Mouse (Mus musculus) MN1 (cell line): ENCODE results near the gene Mok.

Experiments
- DNase-seq: peaks from one replicate; pipeline ENCODE4 v3.0.0-alpha.2; 2016; ENCODE audit warnings: low spot score

Gene Mok

DNA sequence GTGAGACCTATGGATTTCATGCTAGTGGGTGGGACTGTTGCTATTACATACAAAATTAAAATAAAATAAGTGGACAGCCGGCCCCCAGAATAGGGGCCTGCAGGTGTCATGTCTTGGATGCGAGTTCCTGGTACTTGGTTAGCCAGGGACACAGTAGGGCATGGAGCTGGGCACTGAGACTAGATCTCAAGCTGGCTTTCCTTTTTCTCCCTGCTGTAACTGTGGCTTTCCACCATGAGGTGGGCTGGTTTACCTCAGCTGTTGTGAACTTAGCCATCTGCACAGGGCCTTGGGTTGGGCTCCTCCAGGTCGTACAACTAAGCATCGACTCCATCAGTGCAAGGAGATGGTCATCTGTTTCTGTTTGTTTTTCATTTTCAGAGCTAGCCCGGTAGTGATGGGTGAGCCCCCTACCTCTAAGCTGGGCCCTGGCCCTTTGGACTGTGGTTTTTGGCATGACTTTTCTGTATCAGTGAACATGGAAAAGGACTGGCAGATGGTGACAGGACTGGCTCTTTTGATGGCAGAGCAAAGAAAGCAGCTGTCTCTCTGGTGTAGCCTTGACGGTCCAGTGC, 5.5 kb upstream of the Mok start:
- peak; percentile 48 for DNase-seq

DNA sequence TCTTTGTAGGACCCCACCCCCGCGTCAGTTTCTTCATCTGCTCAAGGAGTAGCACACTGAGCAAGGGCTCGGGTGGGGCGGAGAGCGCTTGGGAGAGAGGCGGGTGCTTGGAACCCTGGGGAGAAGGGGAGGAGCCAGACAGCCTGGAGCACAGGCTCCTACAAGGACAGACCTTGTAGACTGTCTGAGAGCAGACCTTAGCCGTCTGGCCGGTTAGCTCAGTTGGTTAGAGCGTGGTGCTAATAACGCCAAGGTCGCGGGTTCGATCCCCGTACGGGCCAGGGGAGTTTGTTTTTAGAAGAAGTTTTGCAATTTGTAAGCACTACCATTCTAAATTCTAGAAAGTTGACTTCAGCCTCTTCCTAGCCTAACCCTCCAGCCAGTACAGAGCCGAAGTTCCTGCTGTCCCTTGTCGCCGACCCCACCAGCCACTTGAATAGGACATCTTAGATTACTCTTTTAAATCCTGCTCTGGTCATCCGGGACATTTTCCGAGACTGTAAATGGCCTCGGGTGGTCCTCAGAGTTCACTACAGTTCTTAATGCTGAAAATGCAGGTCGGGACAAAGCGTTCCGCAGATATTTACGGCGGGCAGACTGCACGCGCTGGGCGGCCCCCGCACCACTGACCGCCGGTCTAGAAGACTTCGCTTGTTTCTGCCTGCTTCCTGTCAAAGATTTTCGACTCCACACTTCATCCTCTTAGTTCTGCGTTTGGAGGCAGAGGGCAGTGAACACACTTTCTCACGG, 4.6 kb upstream of the Mok start:
- DNase-seq, result peak; percentile 93

DNA sequence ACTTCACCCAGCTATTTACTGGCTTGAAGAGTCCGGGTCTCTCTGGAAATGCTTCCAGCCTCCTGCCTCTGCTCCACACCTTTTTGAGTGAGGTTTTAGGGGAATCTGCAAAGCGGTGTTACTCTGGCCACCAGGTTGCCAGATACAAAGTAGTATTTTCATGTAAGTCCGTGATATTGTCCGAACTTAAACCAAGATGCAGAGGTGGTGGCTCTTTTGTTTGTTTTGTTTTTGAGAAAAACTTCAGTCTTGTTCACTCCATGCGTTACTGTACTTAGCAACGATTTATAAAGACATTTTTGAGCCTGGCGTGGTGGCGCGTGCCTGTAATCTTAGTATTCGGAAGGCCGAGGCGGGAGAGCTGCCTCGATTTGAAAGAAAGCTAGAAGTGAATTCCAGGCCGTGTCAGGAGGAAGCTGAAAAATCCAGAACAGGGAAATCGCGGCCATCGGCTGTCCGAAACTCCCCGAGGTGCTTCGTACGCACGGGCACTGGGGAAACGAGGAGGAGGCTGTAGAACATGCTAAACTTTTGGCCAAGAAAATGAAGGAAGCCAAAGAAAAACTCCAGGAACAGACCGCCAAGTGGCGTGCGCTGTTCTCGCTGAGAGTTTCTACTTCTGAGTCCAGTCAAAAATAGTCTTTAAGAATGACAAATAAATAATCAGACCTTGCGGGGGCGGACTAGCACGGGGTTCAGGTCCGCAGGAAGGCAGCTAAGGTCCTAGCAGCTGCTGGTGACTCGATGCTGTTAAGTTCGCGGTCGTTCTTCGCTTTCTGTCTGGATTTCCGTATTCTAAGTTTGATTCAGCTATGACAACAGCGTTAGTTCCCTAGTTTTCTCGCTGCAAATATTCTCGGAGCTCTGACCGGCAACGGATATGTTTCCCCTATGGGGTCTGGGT, 3.7 kb upstream of the Mok start:
- peak; percentile 51 for DNase-seq

DNA sequence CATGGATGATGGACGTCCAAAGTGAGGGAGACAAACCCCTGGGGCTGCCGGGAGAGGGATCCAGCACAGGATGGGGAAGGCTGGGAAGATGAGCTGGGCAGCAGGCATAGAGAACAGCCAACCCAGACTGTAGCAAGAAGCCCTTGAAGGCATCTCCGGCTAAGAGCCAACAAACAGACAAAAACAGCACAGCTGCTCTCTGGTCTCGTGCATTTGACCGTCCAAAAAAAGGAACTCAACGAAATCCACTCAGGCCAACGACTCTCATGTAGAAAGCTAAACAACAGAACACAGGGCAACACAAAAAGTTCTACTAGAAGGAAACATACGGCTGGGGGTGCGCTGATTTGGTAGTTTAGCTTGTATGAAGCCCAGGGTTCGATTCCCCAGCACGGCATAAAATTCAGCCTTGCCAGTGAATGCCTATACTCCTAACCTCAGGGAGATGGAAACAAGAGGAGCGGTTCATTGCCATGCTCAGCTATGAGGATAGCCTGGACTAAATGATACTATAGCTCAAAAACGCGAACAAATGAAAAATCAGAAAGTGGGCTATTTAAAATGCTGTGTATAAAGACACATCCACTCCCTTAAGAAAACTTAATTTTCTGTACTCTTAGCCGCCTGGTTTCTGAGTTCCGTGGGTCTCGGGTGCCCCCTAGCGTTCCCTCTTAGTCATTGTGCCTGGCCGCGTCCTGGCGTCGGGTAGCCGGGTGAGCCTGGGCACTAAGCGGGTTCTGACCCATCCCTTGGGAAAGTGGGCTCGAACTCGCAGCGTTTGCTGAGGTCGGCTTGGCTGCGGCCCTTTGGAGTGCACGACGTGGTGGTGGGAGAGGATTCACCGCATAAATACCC, 2.7 kb upstream of the Mok start:
- DNase-seq, result peak; percentile 80

DNA sequence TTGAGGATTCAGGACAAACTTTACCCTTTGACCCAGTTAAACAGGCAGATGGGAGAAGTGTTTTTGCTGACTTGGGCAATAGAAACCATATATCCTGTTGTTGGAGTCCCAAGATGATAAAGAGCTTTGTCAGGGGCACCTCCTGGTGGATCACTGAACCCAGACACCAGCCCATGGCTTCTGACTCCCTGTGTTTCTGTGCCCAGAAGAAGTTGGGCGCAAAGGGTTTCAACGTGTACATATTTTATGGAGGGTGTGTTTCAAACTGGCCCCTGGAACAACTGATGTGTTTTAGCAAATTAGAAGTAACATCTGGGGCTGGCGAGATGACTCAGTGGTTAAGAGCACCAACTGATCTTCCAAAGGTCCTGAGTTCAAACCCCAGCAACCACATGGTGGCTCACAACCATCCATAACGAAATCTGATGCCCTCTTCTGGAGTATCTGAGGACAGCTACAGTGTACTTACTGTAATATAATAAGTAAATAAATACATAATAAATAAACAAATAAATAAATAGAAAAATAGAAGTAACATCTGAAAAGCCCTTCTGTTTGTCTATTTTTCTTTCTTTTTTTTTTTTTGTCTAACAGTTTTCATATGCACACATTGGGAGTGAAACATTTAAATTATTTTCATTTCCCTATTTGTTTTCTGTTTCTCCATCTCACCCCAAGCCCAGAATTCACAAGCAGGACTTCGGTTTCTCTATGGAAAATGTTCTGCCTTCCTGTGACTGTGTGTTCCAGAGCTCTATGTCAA, 1.2 kb upstream of the Mok start:
- no peak for DNase-seq

DNA sequence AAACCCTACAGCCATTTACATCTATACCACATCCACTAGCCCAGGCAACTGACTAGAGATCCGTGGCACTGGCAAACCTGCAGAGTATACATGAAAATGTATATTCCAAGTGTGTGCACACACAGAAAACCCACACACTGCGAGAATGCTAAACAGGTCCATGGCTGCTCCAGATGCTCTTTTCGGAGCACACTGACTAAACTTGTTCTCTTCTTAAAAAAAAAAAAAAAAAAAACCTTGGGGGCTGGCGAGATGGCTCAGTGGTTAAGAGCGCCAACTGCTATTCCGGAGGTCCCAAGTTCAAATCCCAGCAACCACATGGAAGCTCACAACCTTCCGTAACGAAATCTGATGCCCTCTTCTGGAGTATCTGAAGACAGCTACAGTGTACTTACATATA, 2.9 kb downstream of the Mok start:
- DNase-seq, result no peak

DNA sequence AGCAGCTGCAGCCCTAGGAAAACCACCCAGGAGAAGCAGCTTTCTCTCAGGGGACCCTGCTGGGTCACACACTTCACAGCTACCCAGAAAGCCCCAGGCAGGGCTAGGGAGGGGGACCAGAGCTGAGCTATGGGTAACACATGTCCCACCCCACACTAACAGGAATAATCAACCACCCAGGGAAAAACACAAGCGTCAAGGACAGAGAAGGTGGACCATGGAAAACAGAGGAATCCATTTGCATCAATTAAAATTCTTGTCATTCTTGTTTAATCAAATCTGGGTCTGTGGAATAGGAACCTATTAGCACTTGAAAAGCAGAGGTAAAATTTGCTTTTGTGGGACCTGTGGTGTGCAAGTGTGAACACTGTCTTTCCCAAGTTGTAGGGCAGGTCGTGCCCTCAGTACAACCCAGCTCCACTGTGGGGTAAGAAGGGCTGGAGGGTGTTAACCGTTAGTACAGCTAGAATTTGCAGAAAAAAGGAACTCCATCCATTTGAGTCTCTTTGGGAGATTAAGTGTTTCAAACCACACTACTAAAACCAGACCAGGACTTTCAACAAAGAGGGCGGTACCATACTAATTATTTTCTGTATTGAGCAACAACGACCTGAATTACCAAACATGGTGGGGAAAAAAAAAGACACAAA, 3.4 kb downstream of the Mok start:
- no peak for DNase-seq

DNA sequence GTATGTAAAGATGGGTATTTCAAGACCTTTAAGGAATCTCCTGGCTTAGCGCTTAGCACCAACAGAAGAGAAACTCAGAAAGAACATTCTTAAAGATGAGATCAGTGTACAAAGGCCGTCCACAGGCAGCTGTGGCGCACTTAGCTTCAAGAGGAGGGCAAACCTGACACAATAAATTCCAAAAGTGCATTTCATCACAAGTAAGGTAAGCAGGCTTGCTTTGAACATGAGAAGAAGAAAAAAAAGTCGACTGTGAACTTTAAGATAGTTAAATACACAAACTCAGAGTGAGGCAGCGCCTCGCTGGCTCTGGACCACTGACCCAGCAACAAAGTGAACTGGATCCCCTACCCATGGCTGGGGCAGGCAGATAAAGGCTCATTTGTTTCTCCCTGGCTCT, 4.0 kb downstream of the Mok start:
- no peak for DNase-seq

DNA sequence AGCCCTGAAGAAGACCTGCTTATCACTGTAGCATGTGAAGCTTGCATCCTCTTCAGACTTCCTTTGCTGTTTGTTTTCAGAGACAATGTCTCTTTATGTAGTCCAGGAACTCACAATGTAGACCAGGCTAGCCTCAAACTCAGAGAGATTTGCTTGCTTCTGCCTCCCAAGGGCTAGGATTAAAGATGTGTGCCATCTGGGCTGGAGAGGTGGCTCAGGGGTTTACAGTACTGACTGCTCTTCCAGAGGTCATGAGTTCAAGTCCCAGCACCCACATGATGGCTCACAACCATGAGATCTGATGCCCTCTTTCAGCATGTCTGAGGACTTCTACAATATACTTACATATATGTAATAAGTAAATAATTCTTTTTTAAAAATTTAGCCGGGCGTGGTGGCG, 5.6 kb downstream of the Mok start:
- no peak for DNase-seq

DNA sequence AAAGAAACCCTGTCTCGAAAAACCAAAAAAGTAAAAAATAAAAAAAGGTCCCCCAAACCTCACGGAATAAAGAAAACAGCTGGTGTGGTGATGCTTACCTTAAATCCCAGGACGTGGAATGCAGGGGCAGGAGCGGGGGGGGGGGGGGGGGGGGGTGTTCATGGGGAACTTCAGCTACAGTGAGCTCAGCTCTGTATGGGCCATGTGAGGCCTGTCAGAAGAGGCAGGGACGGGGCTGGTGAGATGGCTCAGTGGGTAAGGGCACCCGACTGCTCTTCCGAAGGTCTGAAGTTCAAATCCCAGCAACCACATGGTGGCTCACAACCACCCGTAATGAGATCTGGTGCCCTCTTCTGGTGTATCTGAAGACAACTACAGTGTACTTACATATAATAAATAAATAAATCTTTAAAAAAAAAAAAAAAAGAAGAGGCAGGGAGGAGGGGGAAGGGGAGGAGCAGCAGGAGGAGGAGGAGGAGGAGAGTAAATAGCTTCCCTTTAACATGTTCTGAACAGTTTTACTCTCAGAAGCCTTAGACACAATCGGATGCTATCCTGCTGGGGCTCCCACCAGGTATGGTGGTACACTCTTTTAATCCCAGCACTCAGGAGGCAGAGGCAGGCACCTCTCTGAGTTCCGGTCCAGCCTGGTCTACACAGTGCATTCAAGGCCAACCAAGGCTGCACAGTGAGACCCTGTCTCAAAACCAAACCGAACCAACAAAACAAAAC, 10.3 kb downstream of the Mok start:
- DNase-seq, result no peak

DNA sequence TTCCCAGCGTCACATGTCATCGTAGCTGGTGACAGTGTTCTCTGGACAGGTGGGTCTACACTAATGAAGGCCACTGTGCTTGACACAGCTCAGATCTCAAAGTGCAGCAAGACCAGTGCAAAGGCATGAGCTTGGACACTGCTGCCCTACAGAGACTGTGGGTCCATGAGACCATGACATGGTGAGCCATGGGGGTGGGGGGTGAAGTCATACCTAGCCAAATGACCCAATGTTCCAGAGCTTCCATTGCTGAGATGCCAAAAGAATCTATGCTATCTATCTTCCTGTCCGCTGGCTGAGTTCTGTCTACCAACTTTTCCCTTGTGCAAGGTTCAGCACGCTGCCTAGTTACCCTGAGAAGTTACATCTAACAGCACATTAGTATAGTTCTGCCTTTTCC, 11.8 kb downstream of the Mok start:
- DNase-seq, result no peak

DNA sequence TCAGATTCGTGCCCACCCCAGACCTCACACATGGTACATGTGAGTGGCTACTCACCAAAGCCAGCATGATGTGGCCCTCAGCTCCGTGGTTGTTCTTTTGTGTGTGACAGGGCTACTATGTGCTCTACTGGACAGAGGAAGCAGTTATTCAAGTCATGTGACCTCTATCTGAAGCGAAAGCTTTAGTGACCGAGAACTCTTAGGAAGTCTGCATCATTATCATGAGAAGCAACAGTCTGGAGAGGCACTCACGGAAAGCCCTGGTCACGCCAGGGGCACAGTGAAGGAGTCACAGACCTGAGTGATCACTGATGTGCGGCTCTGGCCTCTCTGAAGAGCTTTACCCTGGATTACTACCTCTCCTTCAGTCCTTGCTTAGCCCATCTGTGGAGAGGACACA, 18.4 kb downstream of the Mok start:
- no peak for DNase-seq

DNA sequence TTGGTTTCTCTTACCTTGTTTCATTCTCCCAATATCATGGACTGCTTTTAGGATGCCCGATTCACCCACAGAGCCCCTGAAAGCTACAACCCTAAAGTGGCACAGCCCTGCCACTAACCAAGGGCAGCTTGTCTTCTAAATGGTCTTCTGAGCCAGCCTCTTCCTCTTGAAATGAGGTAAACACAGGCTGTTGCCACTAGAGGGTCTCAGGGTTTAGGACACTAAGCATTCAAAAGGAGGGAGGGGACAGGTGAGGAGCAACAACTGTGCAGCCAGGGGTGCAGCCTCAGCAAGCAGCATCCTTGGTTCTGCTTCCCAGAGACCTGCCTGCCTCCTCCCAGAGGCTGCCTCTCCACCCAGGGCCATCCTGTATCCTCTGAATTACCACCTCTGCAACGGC, 19.0 kb downstream of the Mok start:
- no peak for DNase-seq

DNA sequence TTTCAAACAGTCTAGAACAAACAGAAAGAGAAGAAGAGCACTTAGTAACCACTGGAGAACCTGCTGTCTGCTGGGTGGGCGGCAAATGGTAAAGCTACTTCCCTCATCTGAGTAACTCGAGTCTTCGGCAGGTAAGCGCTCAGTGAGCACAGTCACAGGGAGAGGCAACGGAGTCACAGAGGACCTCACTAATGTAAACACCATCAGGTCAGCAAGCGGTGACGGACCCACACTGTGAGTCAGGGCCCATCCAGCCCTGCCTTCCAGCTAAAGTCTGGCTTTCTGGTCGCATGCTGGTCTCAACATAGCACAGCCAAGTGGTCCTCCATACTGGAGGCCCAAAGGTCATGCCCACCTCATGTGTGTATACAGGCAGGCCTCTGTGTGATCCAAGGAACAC, 21.4 kb downstream of the Mok start:
- no peak for DNase-seq

DNA sequence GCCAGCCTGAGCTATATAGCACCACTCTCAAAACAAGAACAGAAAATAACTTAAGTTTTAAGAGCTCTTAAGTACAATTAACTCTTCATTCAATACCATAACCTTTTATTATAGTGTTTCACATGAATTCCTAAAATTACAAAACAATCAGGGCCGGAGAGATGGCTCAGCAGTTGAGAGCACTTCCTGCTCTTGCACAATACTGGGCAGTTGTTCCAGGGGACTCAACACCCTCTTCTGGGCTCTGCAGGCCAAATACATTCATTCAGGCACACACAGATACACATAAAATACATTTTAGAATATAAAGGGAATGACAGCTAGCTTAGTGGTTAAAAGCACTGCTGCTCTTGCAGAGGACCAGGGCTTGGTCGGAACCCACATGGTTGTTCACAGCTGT, 23.9 kb downstream of the Mok start:
- no peak for DNase-seq

DNA sequence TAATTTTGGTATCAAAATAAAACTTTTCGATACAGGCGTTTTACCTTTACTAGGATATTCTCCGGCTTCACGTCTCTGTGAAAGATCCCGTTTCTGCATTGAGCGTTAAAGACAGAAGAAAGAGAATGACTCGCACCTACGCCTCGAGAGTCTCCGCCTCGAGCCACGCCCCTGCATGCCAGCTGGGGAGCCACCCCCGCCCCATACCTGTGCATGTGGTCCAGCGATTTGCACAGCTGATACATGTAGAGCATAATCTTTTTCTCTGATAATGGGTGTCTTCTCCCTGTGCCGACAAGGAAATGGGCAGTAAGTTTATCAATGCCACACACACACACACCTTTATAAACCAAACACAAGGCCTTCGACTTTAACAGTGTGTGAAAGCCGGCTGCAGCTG, 25.8 kb downstream of the Mok start:
- DNase-seq, result no peak

DNA sequence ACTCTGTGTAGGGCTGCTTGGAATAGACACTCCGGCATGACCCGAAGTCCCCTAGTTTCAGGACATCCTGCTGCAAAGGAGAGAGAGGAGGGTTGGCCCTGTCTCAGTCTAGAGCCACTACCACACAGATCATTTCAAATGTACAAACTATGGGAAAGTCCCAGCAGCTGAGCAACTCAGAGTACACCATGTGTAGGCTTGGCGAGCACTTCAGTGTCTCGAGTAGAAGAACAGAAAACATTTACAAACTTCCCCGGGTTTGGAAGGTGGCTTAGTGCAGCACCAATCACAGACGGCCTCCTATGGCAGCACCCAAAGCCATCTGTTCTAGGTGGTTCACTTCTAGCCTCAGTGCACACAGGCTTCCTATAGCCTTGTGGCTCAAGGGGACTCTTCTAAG, 27.1 kb downstream of the Mok start:
- DNase-seq, result no peak

DNA sequence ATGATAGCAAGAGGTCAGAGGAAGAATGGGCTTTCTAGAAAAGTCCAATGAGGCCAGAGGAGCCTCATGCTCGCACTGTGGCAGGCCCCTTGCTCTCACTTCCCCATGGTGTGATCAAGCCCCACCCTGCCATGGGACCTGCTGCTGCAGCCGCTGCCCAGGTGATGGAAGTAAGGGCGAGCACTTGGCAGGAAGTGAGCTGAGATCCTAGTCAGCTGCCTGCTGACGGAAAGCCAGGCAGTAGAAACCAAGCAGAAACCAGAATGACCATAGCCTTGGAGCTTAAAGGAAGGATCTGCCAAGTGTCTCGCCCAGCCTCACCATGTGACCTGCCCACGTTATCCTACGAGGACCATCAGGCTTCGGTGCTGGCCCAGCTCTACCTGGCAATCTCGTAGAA, 27.6 kb downstream of the Mok start:
- no peak for DNase-seq

DNA sequence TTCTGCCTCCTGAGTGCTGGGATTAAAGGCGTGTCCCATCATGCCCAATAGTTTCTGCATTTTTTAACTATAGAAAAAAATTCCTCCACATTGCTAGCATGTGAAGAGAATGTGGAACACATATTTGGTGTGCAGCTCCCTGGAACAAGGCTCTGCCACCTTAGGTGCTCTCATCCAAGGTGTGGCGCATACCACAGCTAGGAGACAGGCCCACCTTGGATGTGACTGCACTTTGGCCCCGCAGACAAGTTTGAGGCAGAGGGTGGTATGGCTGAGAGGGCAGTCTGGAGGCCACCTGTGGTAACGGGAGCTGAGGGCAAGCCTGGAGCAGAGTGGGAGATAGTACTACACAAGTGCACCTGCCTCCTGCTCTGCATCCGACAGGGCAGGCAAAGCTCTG, 31.9 kb downstream of the Mok start:
- no peak for DNase-seq

DNA sequence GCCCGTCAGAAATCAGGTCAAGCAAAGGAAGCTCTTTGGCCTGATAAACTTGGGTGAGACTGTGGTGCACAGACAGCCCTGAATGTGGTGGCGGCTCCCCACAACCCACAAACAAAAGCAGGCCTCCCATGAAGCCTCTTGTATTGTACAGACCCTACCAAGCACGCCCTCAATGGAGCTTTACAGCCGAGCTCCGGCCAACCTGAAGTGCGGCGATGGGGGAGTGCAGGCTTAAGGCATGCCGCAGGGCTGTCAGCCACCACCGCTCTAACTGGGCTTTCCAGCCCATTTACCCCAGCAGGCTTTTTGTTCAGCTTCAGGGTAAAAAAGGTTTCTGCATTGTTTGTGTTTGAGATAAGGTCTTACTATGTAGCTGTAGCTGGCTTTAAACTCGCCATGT, 32.3 kb downstream of the Mok start:
- no peak for DNase-seq
